Comparison of ENCODE assay signal across 8 mouse cellular contexts in genomic region chr5:48371890-48372766, GRCm38 (mm10). TPM values are rescaled to one million over a fixed set of nuclear protein-coding genes. Genes with fewer than 3 reads are reported as not detected.
DNase-seq lines count a peak whose midpoint lies in the region; ATAC-seq lines count a peak whose summit lies in the region.

No protein-coding gene starts in this region.

- peak; percentile 100 for ATAC-seq in intestine, embryonic 14.5 days (replicated peaks; ENCODE audit: low FRiP score, low TSS enrichment, low read depth)

- peak overlapping the region; percentile 48; the same call in 1 of the 2 replicates for H3K27ac ChIP-seq in intestine, embryonic 14.5 days (ENCODE audit: low read depth)

- peaks cover 3% of the 10 kb centered on the region; the same call in 1 of the 2 replicates for H3K4me1 ChIP-seq in intestine, embryonic 14.5 days (replicated peaks; ENCODE audit: control insufficient read depth, insufficient read depth, low read length)

- peaks cover 29% of the 10 kb centered on the region for H3K36me3 ChIP-seq in intestine, embryonic 14.5 days (ENCODE audit: control insufficient read depth, insufficient read depth, low read length)

- intact Hi-C loops in left cerebral cortex, postnatal 14 days (cut with DNase I), result no loop called here

- H3K9ac ChIP-seq in intestine, embryonic 14.5 days (ENCODE audit: low read length), result peak overlapping the region; percentile 70

- under 1% methylated on average over 44 of the region's 44 CpGs for WGBS in intestine, embryonic 14.5 days

- peak; percentile 91 to 92 for DNase-seq in adrenal gland, adult 18-20 months (ENCODE audit: low spot score in 2 of 2)
- peak; percentile 97 for DNase-seq in embryo, embryonic 11 days
- peak; percentile 86 for DNase-seq in gastrocnemius, postnatal 25 days
- DNase-seq in intestine, embryonic 14.5 days (ENCODE audit: low spot score), result peak; percentile 99
- peak; percentile 94 to 95 for DNase-seq in left cerebral cortex, postnatal 14 days (ENCODE audit: low spot score in 2 of 2)
- DNase-seq in mesoderm, embryonic 11.5 days (ENCODE audit: low read depth, low spot score), result peak; percentile 95
- DNase-seq in right cerebral cortex, postnatal 36 days (ENCODE audit: low spot score in 2 of 2), result peak; percentile 96
- peak; percentile 92 for DNase-seq in yolk sac, embryonic 10.5 days (ENCODE audit: low spot score)

- H3K4me3 ChIP-seq in intestine, embryonic 14.5 days (ENCODE audit: low read depth, low read length), result peak overlapping the region; percentile 93

- no peaks in the 10 kb centered on the region for H3K9me3 ChIP-seq in intestine, embryonic 14.5 days (ENCODE audit: control insufficient read depth, low read length)

- peak overlapping the region; percentile 82 for H3K4me2 ChIP-seq in intestine, embryonic 14.5 days (ENCODE audit: low read length)

- H3K27me3 ChIP-seq in intestine, embryonic 14.5 days (replicated peaks; ENCODE audit: control insufficient read depth, insufficient read depth, low read length), result no peaks in the 10 kb centered on the region

RNA-seq across cellular contexts. Expression of gene 5730480H06Rik, which starts 44.4 kb away (rescaled TPM):
- 10 to 100 TPM in 1 of 2 experiments, 1 to 10 TPM in 1; 9.5 to 13.6 TPM for total RNA-seq in adrenal gland, adult 18-20 months (2021)
- 1 to 10 TPM; 4.2 to 4.3 TPM for total RNA-seq in gastrocnemius, postnatal 25 days (2021)
- 20.7 and 21.6 TPM in 2 replicates for polyA plus RNA-seq in intestine, embryonic 14.5 days (2014; fragmentation: Nextera tagmentation; extraction: Ambion mirVana)
- 10 to 100 TPM; 19.0 to 20.5 TPM for total RNA-seq in left cerebral cortex, postnatal 14 days (2021)

Comparison
In these comparisons a context has a peak if more than half of its experiments do, and no peak if none do; other contexts are left out.
1. Peak in every context shown above with its lines: DNase-seq, ATAC-seq, H3K4me3 ChIP-seq and H3K27ac ChIP-seq.